Mouse (Mus musculus) adrenal gland (tissue): ENCODE measurements around the gene Negr1.

Source experiments
- intact Hi-C: fragments of 180-260 bp; cut with DNase I; formaldehyde crosslinking; loops from one replicate; pipeline ENCODE4 v1.15.1; 2025

The Negr1 gene

DNA sequence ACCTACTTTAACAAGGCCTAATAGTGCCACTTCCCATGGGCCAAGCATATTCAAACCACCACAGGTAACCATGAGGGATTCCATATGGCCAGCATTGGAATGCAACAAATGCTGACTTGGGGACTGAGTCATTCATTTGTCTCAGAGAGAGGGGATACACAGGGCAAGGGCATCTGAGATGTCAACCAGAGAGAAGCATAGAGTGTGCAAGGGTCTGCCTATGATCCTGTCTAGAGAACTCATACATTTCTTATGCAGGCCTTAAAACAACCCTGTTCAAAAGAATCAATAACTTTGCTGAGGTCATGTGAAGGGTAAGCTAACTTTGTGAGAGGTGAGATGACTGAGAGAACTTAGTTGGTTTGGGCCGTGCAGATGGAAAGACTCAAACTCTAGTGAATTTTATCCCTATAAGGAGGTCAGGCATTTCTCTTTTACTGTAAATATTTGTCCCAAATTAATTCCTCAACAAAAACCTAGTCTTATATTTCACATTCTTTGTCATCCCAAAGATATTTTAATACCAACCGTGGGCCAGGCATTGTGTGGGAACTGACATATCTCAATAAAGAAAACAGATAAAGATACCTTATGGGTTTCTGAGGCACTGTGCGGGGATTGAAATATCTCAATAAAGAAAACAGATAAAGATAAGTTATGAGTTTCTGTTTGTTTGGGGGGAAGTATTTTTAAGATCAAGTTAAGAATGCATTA lies 543.4 kb downstream of the Negr1 start:
- intact Hi-C loops, result loop anchor here (5.0 kb wide), 1 partner anchor 233 kb away; no protein-coding TSS in a partner anchor

DNA sequence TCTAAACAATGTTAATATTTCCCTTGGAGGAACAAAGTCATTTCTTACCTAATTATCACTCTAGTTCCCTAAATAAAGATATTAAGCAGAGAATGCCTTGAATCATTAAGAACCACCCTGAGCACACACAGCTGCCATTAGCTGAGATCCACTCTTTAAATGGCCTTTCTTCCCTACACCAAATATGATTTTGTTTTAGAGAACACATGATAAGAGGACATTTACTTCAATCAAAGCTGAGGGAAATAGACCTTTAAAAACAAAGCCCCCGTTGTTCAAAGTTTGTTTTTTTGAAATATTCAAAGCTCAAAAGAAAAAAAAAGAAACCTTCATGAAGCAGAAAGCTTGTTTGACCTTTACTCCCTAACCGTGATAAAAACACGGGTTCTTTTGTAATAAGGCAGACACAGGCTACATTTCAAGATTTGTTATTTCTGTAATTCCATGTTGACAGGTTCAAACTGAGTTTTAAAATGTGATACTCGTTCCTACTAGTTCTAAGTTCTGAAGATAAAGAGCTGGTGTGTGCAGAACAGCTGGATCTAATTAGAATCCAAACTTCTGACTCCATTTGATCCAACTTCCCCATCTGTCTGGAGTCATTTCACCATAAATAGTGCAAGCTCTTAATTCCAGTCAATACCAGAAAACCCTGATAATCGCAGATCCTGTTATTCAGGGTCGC lies 544.1 kb downstream of the Negr1 start:
- intact Hi-C loops, result loop anchor here (5.0 kb wide), 1 partner anchor 233 kb away; no protein-coding TSS in a partner anchor

DNA sequence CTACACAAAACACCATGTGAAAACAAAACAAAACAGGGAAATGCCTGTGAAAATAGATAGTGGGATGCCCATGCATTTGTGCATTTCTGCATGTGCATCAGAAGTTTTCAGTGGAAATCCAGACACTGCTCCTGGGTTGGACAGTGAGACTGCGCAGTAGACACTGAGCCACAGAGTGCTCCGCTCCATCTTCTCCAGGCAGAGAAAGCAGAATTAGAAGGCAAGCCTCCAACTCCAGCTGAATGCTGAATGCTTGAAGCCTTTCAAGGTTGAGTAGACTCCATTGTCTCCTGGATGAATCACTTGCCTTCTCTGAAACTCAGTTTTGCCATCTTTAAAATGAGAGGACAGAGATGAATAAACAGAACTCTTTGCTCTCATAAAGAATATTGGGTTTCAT lies 546.6 kb downstream of the Negr1 start:
- intact Hi-C loops, result loop anchor here (5.0 kb wide), 1 partner anchor 236 kb away; no protein-coding TSS in a partner anchor

DNA sequence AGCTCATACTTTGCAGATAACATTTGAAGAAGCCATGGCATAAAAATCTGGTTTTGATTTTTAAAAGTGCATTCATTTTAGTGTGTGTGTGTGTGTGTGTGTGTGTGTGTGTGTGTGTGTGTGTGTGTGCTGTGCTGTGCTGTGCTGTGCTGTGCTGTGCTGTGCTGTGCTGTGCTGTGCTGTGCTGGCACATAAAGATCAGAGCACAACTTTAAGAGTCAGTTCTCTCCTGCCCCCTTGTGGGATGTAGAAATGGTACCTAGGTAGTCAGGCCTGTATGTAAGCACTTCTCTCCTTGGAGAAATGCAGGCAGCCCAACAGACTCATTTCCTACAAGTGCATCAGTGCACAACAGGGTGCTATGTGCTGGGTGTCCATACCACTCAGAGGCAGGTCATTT lies 547.7 kb downstream of the Negr1 start:
- intact Hi-C loops, result loop anchor here (5.0 kb wide), 1 partner anchor 237 kb away; no protein-coding TSS in a partner anchor

DNA sequence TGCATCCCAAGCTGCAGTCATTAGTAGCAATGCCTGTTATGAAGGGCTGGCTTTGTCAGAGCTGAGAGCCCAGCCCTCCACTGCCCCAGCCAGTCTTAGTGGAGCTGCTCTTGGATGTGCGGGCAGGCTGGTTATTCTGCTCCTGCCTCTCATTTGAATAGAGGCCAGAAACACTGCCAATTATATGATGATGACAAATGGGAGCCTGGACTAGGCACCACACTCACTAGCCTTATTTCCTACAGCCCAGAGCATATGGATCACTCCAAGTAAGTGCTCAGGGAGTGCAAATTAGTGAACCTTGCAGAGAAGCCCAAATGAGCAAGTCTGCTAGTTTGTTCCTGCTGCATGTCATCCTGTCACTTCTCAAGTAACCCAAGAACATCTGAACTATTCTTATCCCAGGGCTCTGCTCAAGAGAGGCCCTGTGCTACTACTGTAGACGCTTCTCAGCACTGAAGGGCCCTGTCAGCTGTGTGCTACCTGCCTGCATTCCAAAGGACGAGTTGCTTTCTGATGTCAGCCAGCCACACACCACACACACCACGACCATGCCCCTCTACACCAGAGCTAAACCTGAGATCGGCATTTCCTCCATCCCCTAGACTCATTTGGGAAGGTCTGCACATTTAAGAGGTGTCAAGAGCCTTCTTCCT lies 553.6 kb downstream of the Negr1 start:
- intact Hi-C loops, result no loop called here

DNA sequence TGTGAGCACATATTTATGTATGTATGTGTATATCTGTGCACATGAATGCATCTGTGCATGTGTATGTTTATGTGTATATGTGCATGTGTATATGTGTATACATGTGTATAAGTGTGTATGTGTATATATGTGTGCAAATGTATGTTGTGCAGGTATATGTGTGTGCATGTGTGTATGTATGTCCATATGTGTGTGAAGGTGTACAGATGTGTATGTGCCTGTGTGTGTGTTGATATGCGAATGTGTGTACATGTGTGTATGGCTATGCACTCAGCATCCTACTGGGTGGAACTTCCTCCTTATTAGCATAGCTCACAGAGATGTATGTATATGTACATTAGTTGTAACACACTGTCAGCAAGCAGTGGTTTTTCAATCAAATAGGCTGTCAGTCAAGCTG lies 554.4 kb downstream of the Negr1 start:
- intact Hi-C loops, result no loop called here

DNA sequence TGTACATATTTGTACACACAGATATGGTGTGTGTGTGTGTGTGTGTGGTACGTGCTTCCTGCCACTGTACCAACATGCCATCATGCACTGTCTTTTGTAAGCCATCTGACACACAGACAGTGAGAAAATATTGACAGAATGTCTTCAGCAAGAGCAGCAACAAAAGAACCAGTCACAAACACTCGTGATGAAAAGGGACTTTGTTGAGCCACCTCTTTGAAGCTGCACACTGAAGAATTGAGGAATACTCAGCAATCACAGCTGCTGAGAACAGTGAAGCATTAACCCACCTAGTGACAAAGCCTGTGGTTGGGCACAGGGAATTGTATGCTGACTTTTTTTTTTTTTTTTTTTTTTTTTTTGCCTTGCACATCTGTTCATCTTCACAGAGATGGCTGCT lies 558.3 kb downstream of the Negr1 start:
- intact Hi-C loops, result no loop called here

DNA sequence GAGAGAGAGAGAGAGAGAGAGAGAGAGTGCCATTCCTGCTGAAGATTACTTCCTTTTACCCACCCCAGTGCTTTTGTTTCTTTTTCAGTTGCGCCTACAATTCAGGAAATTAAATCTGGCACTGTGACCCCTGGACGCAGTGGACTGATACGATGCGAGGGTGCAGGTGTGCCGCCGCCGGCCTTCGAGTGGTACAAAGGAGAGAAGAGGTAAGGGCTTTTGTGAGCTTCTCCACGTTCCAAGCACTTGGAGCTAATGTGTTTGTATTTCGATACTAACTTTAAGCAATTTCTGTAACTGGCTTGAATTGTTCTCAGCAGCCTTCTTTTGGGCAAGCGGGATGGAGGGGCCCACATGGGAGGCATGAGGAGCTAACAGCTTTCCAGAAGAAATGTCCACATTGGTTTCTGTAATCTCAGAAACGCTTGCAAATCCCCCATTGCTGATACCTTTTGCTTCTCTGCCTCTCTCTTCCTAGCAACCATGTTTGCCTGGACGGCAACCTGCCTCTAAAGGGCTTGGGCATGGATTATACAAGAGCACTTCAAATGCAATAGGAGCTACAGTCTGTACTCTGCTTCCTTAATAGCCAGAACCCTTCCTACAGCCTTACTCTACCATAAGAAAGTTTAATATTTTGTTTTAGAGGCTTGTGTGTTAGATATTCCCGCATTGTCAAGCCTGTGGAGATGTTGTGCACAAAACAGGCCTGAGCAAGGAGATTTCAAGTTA lies 584.7 kb downstream of the Negr1 start:
- intact Hi-C loops, result no loop called here

DNA sequence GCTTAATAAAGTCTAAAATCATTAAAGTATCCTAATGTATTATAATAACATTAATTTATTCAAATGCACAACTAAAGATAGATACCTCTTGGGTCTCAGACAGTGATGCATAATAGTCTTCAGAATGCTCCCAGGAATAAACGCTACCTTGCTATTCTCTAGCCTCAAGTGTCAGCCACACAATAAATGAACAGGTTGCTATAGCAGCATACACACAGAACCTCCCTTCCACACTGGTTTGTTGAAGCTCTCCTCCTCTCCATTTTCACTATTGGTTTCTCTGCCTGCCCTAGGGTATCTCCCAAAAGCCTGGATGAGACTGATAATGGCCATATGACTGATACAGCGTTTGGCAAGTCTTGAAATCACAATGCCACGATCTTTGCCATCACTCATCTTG lies 593.3 kb downstream of the Negr1 start:
- intact Hi-C loops, result no loop called here

DNA sequence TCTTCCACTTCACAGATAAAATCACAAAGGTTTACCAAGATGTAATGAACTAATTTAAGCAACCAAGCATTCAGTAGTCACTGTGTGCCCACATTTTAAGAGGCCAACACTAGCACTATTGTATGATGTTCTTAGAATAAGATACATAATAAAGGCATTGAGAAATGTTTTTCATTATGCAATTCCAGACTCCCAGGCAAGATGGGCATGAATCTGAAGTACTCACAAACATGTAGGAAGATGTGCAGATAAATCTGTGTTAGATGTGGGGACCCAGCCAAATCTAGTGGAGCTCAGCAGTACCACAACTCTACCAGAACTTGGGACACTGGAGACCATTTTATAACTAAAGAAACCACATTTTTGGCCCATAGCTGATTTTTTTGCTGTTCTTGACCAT lies 593.9 kb downstream of the Negr1 start:
- intact Hi-C loops, result no loop called here

DNA sequence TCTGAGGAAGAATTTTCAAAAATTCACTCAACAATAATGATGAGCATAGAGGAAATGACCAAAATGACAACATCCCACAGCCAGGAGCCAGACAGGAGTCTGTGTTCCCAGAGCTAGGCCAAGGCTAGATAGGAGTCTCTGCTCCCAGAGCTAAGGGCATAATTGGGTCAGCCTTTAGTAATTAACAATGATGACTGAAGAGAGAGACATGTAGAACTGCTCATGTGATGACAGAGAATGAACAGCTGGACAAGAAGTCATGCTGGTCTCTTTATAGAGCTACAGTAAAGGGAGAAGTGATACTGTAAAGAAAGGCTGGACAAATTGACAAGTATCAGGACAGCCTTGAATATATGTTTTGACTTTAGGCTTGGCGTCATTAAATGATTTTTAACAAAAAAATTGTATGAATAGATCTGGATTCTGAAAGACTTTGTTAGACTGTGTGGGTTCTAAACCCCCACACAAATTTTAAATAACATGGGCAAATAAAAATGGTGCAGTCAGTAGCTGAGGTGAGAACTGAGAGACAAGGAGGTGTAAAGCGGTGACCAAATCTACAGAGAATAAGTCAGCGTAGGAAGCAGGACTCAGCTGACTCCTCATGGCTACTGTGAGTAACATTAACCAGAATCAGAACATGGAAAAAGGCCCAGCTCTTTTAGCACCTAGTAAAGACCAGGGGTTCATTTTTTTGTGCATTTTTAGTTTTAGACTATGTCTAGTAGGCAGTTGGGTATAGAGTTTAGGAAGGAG lies 603.4 kb downstream of the Negr1 start:
- intact Hi-C loops, result no loop called here

DNA sequence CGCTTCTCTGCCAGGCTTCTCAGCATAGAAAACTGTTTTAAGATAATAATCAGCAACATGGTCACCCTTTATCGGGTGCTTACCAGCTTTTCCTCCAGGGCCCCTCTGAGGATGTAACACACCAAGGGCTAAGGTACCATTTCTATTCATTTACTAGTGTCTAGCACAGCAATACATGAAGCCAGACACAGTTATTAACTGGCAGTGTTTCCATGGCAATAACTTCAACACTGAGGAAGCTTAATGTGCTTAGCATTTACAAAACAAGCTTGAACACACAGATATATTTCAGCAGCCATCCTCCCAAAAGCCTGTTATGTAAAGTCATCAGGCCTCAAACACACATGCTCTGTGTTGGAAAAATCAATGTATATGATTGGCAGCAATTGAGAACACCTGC lies 620.4 kb downstream of the Negr1 start:
- intact Hi-C loops, result no loop called here

DNA sequence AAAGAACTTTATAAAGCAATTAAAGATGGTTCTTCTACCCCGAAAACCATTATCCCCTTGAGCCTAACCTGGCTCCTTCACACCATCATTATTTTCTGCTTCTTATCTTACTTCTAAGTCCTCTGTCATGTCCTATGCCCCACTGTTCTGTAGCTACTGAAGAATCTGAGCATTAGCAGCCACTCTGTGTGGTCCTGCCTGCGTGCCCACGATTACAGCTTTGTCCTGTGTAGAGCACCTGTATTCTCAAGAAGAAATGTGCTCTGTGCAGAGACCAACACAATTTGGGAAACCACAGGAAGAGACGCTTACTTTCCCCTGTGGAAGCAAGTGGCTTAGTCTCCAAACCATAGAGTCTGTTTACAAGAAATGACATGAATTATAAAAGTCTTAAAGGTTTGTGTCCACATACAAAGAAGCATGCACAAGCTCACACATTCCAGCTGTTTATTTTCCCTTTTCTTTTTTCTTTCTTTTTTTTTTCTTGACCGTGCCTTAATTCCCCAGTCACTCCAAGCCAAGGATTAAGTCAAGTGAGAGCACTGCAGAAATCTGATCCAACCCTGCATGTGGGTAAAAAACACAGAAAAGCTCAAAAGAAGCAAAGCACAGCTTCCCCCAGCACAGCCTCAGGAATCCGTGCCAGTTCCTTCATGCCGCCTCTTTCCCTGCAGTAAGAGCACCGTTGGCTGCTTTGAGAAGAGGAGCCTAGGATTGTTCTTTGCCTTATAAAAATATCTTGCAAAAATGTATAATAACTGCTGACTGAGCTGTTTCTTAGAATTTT lies 627.5 kb downstream of the Negr1 start:
- intact Hi-C loops, result no loop called here

DNA sequence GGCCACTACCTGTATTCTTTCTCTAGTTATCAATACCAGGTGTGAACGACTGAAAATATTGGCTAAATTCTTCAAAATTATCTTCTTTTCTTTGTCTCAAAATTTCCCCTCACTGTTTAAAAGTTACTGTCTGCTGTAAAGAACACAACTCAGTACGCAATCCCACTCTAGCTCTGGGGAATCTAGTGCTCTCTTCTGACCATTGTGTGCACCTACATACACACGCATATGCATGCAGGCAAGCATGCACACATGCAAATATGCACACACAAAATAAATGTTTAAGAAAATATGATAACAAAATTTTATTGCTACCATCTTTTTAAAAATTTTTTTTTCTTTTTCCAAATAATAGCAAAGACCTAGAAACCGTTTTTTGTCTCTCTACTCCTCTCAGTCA lies 628.2 kb downstream of the Negr1 start:
- intact Hi-C loops, result no loop called here

DNA sequence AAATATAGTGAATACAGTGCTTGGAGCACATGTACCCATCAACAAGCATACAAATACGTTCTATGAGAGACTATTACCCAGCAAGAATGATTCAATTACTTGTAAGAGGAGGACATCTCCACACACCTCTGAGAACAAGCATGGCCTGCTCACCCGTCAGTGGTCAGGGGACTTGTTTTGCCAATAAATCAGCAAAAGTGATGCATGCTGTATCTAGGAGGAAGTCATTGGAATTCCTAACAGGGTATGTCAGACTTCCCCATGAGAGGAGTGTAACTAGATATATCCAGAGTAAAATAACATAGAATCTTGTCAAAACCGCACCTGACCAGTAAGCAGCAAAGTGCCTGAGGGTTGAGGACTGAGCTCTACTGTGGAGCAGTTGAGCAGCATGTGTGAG lies 629.0 kb downstream of the Negr1 start:
- intact Hi-C loops, result no loop called here

DNA sequence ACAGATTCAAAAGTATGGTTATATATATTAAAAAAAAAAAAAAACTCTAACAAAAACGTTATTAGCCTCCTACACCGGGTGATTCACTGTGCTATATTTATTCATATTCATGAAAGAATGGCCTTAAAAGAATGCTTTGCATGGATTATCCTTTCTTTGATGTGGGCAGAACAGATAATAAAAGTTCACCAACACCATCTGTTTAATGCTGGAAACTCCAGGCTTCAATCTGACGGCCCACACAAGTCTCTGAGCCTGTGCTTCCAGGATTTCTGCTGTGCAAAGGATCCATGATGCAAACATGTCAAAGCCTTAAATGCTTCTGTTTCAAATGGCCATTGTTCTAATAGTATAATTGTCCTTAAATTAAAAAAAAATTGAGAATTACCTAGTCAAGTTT lies 630.4 kb downstream of the Negr1 start:
- intact Hi-C loops, result no loop called here

DNA sequence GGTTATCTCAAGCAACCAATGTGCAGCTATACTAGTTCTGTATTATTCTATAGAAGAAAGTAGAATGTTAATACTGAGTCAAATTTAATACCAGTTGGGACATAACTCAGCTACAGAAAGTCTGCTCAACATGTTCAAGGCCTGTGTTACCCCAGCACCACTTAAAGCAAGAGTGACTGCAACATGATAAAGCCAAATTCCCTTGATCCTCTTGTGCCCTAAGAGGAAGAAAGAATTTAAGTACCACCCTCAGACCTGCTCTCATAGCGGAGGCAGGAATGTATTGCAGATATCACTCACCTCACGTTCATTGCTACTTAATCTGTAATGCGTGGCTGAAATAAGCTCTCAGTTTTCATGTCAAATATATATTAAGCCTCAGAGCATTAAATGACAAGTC lies 631.5 kb downstream of the Negr1 start:
- intact Hi-C loops, result no loop called here

DNA sequence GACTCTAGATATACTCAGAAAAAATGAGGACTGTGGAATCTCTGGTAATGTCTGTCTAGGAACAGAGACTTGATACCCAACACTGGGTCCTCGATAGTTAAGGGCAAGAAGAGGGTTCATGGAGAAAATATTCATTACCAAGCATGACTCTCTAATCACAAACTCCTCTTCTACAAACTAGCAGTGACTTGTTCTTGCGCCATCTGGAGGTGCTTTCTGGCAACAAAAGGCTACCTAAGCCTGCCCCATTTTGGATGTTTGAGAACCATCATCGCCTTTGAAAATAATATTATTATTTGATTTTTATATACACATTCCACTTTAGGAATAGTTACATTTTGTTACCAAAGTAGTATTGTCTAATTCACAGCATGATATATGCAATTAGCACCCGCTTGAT lies 637.1 kb downstream of the Negr1 start:
- intact Hi-C loops, result no loop called here

DNA sequence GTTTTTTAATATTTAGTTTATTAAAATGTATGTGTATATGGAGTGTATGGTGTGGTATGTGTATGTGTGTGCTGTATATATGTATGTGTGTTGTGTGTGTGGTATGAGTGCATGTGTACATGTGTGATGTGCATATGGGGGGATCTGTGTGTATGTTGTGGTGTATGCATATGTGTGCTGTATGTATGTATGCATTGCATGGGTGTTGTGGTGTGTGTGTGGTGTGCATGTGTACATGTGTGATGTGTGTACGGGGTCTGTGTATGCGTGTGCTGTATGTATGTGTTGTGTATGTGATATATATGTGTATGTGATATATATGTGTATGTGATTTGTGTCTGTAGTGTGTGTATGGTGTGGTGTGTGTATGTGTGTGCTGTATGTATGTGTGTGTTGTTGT lies 640.1 kb downstream of the Negr1 start:
- intact Hi-C loops, result no loop called here

DNA sequence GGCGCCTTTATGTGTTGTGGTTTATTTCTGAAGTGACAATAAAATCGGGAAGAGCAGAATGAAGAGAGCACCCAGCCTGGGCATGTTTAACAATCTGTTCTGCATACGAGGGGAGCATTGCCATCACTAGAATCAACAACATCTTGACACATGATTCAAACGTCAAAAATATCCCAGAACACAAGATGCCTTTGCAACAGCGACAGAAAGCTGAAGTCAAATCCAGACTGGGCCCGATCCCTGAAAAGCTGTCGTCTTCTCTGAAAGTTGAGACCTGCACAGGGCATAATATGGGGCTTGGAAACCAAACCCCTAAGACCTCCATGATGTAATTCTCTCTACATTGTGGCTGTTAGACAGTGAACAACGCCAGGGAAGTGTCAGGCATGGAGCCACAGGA lies 642.0 kb downstream of the Negr1 start:
- intact Hi-C loops, result no loop called here
